Mouse (Mus musculus): ENCODE data around the gene AL607142.1.

AL607142.1 gene

GRCm38 (mm10) chr4:120101186-120101585 is 36.4 kb downstream of the AL607142.1 start:
- DNase-seq (ENCODE audit: low read depth, low spot score), result no peak

- DNase-seq (ENCODE audit: low read depth, low spot score), result peak; percentile 19
Observed at GRCm38 (mm10) chr4:120104599-120104998, 39.8 kb downstream of the AL607142.1 start.

- no peak for DNase-seq (ENCODE audit: low read depth, low spot score)
Observed at GRCm38 (mm10) chr4:120106362-120106761, 41.6 kb downstream of the AL607142.1 start.

GRCm38 (mm10) chr4:120107787-120108186 is 43.0 kb downstream of the AL607142.1 start:
- no peak for DNase-seq (ENCODE audit: low read depth, low spot score)

- no peak for DNase-seq (ENCODE audit: low read depth, low spot score)
Observed at GRCm38 (mm10) chr4:120115516-120115915, 50.7 kb downstream of the AL607142.1 start.

- no peak for DNase-seq (ENCODE audit: low read depth, low spot score)
Observed at GRCm38 (mm10) chr4:120116312-120116711, 51.5 kb downstream of the AL607142.1 start.

GRCm38 (mm10) chr4:120120276-120120675 is 55.5 kb downstream of the AL607142.1 start:
- DNase-seq (ENCODE audit: low read depth, low spot score), result peak; percentile 36

GRCm38 (mm10) chr4:120124656-120125055 is 59.9 kb downstream of the AL607142.1 start:
- DNase-seq (ENCODE audit: low read depth, low spot score), result no peak

- no peak for DNase-seq (ENCODE audit: low read depth, low spot score)
Observed at GRCm38 (mm10) chr4:120126047-120126446, 61.3 kb downstream of the AL607142.1 start.

- no peak for DNase-seq (ENCODE audit: low read depth, low spot score)
Observed at GRCm38 (mm10) chr4:120127333-120127732, 62.5 kb downstream of the AL607142.1 start.

GRCm38 (mm10) chr4:120128033-120128432 is 63.2 kb downstream of the AL607142.1 start:
- DNase-seq (ENCODE audit: low read depth, low spot score), result no peak

GRCm38 (mm10) chr4:120129233-120129885 is 64.6 kb downstream of the AL607142.1 start:
- DNase-seq (ENCODE audit: low read depth, low spot score), result peak; percentile 61

GRCm38 (mm10) chr4:120130926-120131325 is 66.1 kb downstream of the AL607142.1 start:
- no peak for DNase-seq (ENCODE audit: low read depth, low spot score)

GRCm38 (mm10) chr4:120131441-120132220 is 66.8 kb downstream of the AL607142.1 start:
- no peak for DNase-seq (ENCODE audit: low read depth, low spot score)

- no peak for DNase-seq (ENCODE audit: low read depth, low spot score)
Observed at GRCm38 (mm10) chr4:120134223-120134622, 69.4 kb downstream of the AL607142.1 start.

GRCm38 (mm10) chr4:120141810-120142209 is 77.0 kb downstream of the AL607142.1 start:
- no peak for DNase-seq (ENCODE audit: low read depth, low spot score)

- no peak for DNase-seq (ENCODE audit: low read depth, low spot score)
Observed at GRCm38 (mm10) chr4:120142905-120143304, 78.1 kb downstream of the AL607142.1 start.
